In genomic region chr4:136224240-136224559, GRCm38 (mm10) we compare ENCODE assay signal across 17 mouse cellular contexts. TPM values are rescaled to one million over a fixed set of nuclear protein-coding genes. Genes with fewer than 3 reads are reported as not detected.
A peak's percentile ranks its signal among the peaks of the same experiment; 100 is the strongest.
DNase-seq lines count a peak whose midpoint lies in the region; ATAC-seq and TF ChIP-seq lines count a peak whose summit lies in the region.
"Had no signal": no experiment of that assay in that cellular context is flagged by ENCODE, and none has a peak within 500 bp of the region (broad histone marks: within the 10 kb centered on the region; RNA-seq: fewer than 3 reads in every experiment).

No protein-coding gene starts in this region.

- no peak for DNase-seq in gastrocnemius, adult 2 months
- DNase-seq in gastrocnemius, postnatal 14 days, result no peak
- no peak for DNase-seq in forebrain, embryonic 11.5 days (ENCODE audit: low spot score)
- no peak for DNase-seq in hindbrain, embryonic 14.5 days (ENCODE audit: low spot score)
- DNase-seq in natural killer cell, adult 2 months (ENCODE audit: low spot score in 2 of 2), result no peak
- DNase-seq in adrenal gland, postnatal 10 days, result no peak
- DNase-seq in layer of hippocampus, adult 9-10 months (ENCODE audit: low spot score), result no peak
- DNase-seq: adrenal gland, adult 8-10 months; cerebellum, adult 9-10 months had no signal

- H3K4me1 ChIP-seq in forebrain, embryonic 11.5 days (replicated peaks; ENCODE audit: control insufficient read depth, insufficient read depth, low read length), result peaks cover 15% of the 10 kb centered on the region
- H3K4me1 ChIP-seq in hindbrain, embryonic 14.5 days (replicated peaks; ENCODE audit: control insufficient read depth, insufficient read depth, low read length), result peaks cover 17% of the 10 kb centered on the region
- H3K4me1 ChIP-seq in midbrain, embryonic 15.5 days, result peaks cover 19% of the 10 kb centered on the region
- H3K4me1 ChIP-seq: liver, embryonic 15.5 days had no signal

- peak overlapping the region; percentile 69; the same call in 1 of the 2 replicates for H3K27ac ChIP-seq in gastrocnemius, adult 2 months
- H3K27ac ChIP-seq in forebrain, embryonic 11.5 days (ENCODE audit: low read depth, low read length), result peak overlapping the region; percentile 50
- H3K27ac ChIP-seq in hindbrain, embryonic 14.5 days, result peak overlapping the region; percentile 74
- H3K27ac ChIP-seq in midbrain, embryonic 15.5 days, result peak overlapping the region; percentile 73
- H3K27ac ChIP-seq: heart, embryonic 15.5 days; kidney, embryonic 15.5 days; liver, embryonic 15.5 days; macrophage; stomach, embryonic 15.5 days had no signal

- intact Hi-C loops in gastrocnemius, adult 2 months (cut with DNase I), result no loop called here
- intact Hi-C loops in gastrocnemius, postnatal 14 days (cut with DNase I; ENCODE audit: low total_unique reads), result no loop called here

- H3K9me3 ChIP-seq in forebrain, embryonic 11.5 days (ENCODE audit: control insufficient read depth, low read length), result no peaks in the 10 kb centered on the region
- H3K9me3 ChIP-seq in hindbrain, embryonic 14.5 days (ENCODE audit: control insufficient read depth, low read length), result no peaks in the 10 kb centered on the region
- no peaks in the 10 kb centered on the region for H3K9me3 ChIP-seq in midbrain, embryonic 15.5 days
- H3K9me3 ChIP-seq: heart, embryonic 15.5 days; kidney, embryonic 15.5 days; limb, embryonic 12.5 days; liver, embryonic 15.5 days; stomach, embryonic 15.5 days had no signal

- ATAC-seq in forebrain, embryonic 11.5 days (replicated peaks; ENCODE audit: low FRiP score), result peak; percentile 15; the same call in 1 of the 2 replicates
- ATAC-seq in hindbrain, embryonic 14.5 days (ENCODE audit: low FRiP score), result no peak
- ATAC-seq in midbrain, embryonic 15.5 days (replicated peaks), result peak; percentile 50; the same call in 1 of the 2 replicates
- ATAC-seq: inflammation-experienced regulatory T-cells, adult 6 months had no signal

- no peak overlapping the region for H3K4me3 ChIP-seq in gastrocnemius, adult 2 months
- no peak overlapping the region for H3K4me3 ChIP-seq in forebrain, embryonic 11.5 days (ENCODE audit: low read depth, low read length)
- H3K4me3 ChIP-seq in hindbrain, embryonic 14.5 days (replicated peaks; ENCODE audit: low read length), result no peak overlapping the region
- no peak overlapping the region for H3K4me3 ChIP-seq in midbrain, embryonic 15.5 days
- H3K4me3 ChIP-seq: heart, embryonic 15.5 days; kidney, embryonic 15.5 days; limb, embryonic 12.5 days; liver, embryonic 15.5 days; stomach, embryonic 15.5 days had no signal

- no peaks in the 10 kb centered on the region for H3K36me3 ChIP-seq in forebrain, embryonic 11.5 days (ENCODE audit: control insufficient read depth, insufficient read depth, low read length)
- H3K36me3 ChIP-seq in hindbrain, embryonic 14.5 days (replicated peaks; ENCODE audit: control insufficient read depth, insufficient read depth), result no peaks in the 10 kb centered on the region
- no peaks in the 10 kb centered on the region for H3K36me3 ChIP-seq in midbrain, embryonic 15.5 days (replicated peaks)
- H3K36me3 ChIP-seq: heart, embryonic 15.5 days; kidney, embryonic 15.5 days; liver, embryonic 15.5 days; stomach, embryonic 15.5 days had no signal

- peaks cover under 1% of the 10 kb centered on the region; the same call in 1 of the 2 replicates for H3K27me3 ChIP-seq in forebrain, embryonic 11.5 days (ENCODE audit: control insufficient read depth, insufficient read depth, low read length)
- no peaks in the 10 kb centered on the region; the same call in 1 of the 2 replicates for H3K27me3 ChIP-seq in hindbrain, embryonic 14.5 days (ENCODE audit: control insufficient read depth, insufficient read depth, low read length)
- 0 out of 2 replicates have a peak, but pooled peaks cover 4% of the 10 kb centered on the region for H3K27me3 ChIP-seq in midbrain, embryonic 15.5 days (replicated peaks)
- H3K27me3 ChIP-seq: heart, embryonic 15.5 days; kidney, embryonic 15.5 days; limb, embryonic 12.5 days; stomach, embryonic 15.5 days had no signal

- TF ChIP-seq CTCF in gastrocnemius, adult 2 months (IDR thresholded peaks at IDR 0.05), result no peak

- H3K4me2 ChIP-seq in forebrain, embryonic 11.5 days (ENCODE audit: low read depth, low read length, severe bottlenecking), result no peak overlapping the region
- no peak overlapping the region for H3K4me2 ChIP-seq in hindbrain, embryonic 14.5 days (replicated peaks)
- no peak overlapping the region for H3K4me2 ChIP-seq in midbrain, embryonic 15.5 days
- H3K4me2 ChIP-seq: heart, embryonic 15.5 days; kidney, embryonic 15.5 days; limb, embryonic 12.5 days; liver, embryonic 15.5 days; stomach, embryonic 15.5 days had no signal

- no peak overlapping the region for H3K9ac ChIP-seq in forebrain, embryonic 11.5 days (ENCODE audit: low read length)
- no peak overlapping the region for H3K9ac ChIP-seq in hindbrain, embryonic 14.5 days
- no peak overlapping the region for H3K9ac ChIP-seq in midbrain, embryonic 15.5 days
- H3K9ac ChIP-seq: heart, embryonic 15.5 days; kidney, embryonic 15.5 days; limb, embryonic 12.5 days; liver, embryonic 15.5 days; stomach, embryonic 15.5 days had no signal

- WGBS in forebrain, embryonic 11.5 days, result 42% methylated on average over 5 of the region's 5 CpGs
- WGBS in hindbrain, embryonic 14.5 days, result 29% methylated on average over 5 of the region's 5 CpGs
- 45% methylated on average over 5 of the region's 5 CpGs for WGBS in midbrain, embryonic 15.5 days

RNA-seq across cellular contexts. Expression of gene Asap3, which starts 18.0 kb away (rescaled TPM):
- 1 to 10 TPM; 1.5 to 2.5 TPM for total RNA-seq in gastrocnemius, adult 2 months (2021)
- total RNA-seq in gastrocnemius, postnatal 14 days (2021), result 1 to 10 TPM; 4.0 to 5.9 TPM
- polyA plus RNA-seq in forebrain, embryonic 11.5 days (2014; fragmentation: Nextera tagmentation; extraction: Ambion mirVana), result 4.1 and 4.3 TPM in 2 replicates
- polyA plus RNA-seq in hindbrain, embryonic 14.5 days (2014; fragmentation: Nextera tagmentation; extraction: Ambion mirVana), result 4.9 TPM in 2 replicates
- polyA plus RNA-seq in midbrain, embryonic 15.5 days (2015; fragmentation: Nextera tagmentation; extraction: Ambion mirVana), result 5.1 and 5.2 TPM in 2 replicates
- total RNA-seq in adrenal gland, postnatal 10 days (2021), result 1 to 10 TPM; 5.0 to 7.9 TPM

RNA-seq across cellular contexts. Expression of gene Tcea3, which starts 23.3 kb away (rescaled TPM):
- 100 to 1,000 TPM; 344 to 373 TPM for total RNA-seq in gastrocnemius, adult 2 months (2021)
- total RNA-seq in gastrocnemius, postnatal 14 days (2021), result 100 to 1,000 TPM; 212 to 226 TPM
- polyA plus RNA-seq in forebrain, embryonic 11.5 days (2014; fragmentation: Nextera tagmentation; extraction: Ambion mirVana), result 1.1 and 1.6 TPM in 2 replicates
- 1.2 and 2.0 TPM in 2 replicates for polyA plus RNA-seq in hindbrain, embryonic 14.5 days (2014; fragmentation: Nextera tagmentation; extraction: Ambion mirVana)
- 1.4 and 1.8 TPM in 2 replicates for polyA plus RNA-seq in midbrain, embryonic 15.5 days (2015; fragmentation: Nextera tagmentation; extraction: Ambion mirVana)
- total RNA-seq in adrenal gland, postnatal 10 days (2021), result 10 to 100 TPM; 15.1 to 22.7 TPM
- polyA plus RNA-seq: macrophage had no signal

RNA-seq across cellular contexts. Expression of gene E2f2, which starts 52.0 kb away (rescaled TPM):
- total RNA-seq in gastrocnemius, adult 2 months (2021), result 1 to 10 TPM in 1 of 2 experiments, under 1 TPM in 1; 0.48 to 1.1 TPM
- 1 to 10 TPM; 4.0 to 6.5 TPM for total RNA-seq in gastrocnemius, postnatal 14 days (2021)
- 9.4 and 10.2 TPM in 2 replicates for polyA plus RNA-seq in forebrain, embryonic 11.5 days (2014; fragmentation: Nextera tagmentation; extraction: Ambion mirVana)
- polyA plus RNA-seq in hindbrain, embryonic 14.5 days (2014; fragmentation: Nextera tagmentation; extraction: Ambion mirVana), result 1.2 and 1.3 TPM in 2 replicates
- 2.2 and 2.3 TPM in 2 replicates for polyA plus RNA-seq in midbrain, embryonic 15.5 days (2015; fragmentation: Nextera tagmentation; extraction: Ambion mirVana)
- 10 to 100 TPM in 1 of 2 experiments, 1 to 10 TPM in 1; 7.9 to 14.8 TPM for total RNA-seq in adrenal gland, postnatal 10 days (2021)

Comparison
In these comparisons a context has a peak if more than half of its experiments do, and no peak if none do; other contexts are left out.
1. RNA of gene Tcea3, which starts 23.3 kb away (total RNA-seq): 344 to 373 TPM in gastrocnemius, adult 2 months and 212 to 226 TPM in gastrocnemius, postnatal 14 days; 15.1 to 22.7 TPM in adrenal gland, postnatal 10 days; every median in the first group is over 4 times any median in the second.
2. Peak in every context shown above with its lines, with median percentiles within 50 percentile points of each other: H3K27ac ChIP-seq.